ENCODE assay signal across 12 mouse cellular contexts in the genomic region with DNA sequence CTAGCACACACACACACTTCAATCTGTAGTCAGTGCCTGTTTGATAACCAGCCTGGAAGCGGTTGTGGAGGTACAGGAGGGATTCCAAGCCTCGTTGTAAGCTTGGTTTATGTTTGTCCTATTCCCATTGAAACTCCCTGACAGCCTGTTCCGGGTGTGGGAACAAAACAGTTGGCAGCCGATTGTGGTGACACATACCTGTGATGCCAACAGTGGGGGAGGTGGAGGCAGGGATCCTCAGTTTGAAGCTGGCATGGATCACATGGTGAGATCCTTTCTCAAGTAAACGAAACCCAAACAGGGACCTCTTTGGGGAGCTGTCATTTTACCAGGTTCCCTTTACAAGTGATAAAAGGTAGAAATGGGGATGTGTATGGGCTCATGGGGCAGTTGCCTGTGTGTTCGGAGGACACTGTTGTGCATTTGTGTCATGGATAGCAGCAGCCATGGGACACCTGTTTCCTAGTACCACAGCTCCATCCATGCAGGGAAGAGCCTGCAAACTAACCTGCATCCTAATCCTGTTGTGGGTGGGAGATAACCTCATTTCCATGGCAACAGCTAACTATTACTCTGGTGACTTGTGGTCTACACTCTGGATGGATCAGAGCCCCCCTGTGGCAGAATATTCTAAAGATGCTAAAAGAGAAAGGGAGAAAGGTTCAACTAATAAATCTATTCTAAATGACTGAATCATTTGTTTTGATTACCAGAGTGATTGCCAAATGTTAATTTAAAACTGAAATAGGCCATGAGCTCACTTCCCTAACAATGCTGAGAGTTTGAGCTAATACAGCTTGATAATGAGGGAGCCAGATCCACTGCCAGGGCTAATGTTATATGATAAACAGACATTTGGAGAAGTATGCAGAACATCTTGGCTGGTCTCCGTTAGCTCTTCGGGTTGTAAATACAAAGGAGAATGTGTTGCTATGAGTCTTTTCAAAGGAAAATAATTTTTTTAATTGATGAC. TPM values are rescaled to one million over a fixed set of nuclear protein-coding genes. Genes with fewer than 3 reads are reported as not detected.
A peak's percentile ranks its signal among the peaks of the same experiment; 100 is the strongest.
DNase-seq lines count a peak whose midpoint lies in the region; ATAC-seq lines count a peak whose summit lies in the region.
"Had no signal": no experiment of that assay in that cellular context is flagged by ENCODE, and none has a peak within 500 bp of the region (broad histone marks: within the 10 kb centered on the region; RNA-seq: fewer than 3 reads in every experiment).

No protein-coding gene starts in this region.

- ATAC-seq in cerebellum, adult (ENCODE audit: insufficient number of reproducible peaks, low FRiP score, low TSS enrichment) = peak; percentile 85
- ATAC-seq: intestine, embryonic 16.5 days had no signal

- DNase-seq in cerebellum, postnatal 4 days (ENCODE audit: low spot score in 2 of 2) = no peak
- peak; percentile 8 to 15 for DNase-seq in left cerebral cortex, postnatal 36 days (ENCODE audit: low spot score in 2 of 2)
- DNase-seq in left cerebral cortex, postnatal 10 days (ENCODE audit: extremely low spot score in 1 of 2, low spot score in 2 of 2) = no peak
- peak; percentile 37 for DNase-seq in cerebellum, adult 8-10 months
- peak; percentile 46 for DNase-seq in layer of hippocampus, adult 9-11 months
- DNase-seq in gastrocnemius, adult 18-20 months (ENCODE audit: low spot score) = no peak
- no peak for DNase-seq in kidney, adult 8-10 months
- DNase-seq: adrenal gland, adult 8-10 months; lung, postnatal 10 days; thymus, adult 2 months had no signal

- intact Hi-C loops in left cerebral cortex, postnatal 36 days (cut with DNase I) = no loop called here
- intact Hi-C loops in left cerebral cortex, postnatal 10 days (cut with DNase I) = no loop called here

RNA-seq across cellular contexts. Expression of gene Fhl1, which starts 22.0 kb away (rescaled TPM):
- total RNA-seq in left cerebral cortex, postnatal 36 days (2021) = 100 to 1,000 TPM in 1 of 2 experiments, 10 to 100 TPM in 1; 70.5 to 113 TPM
- total RNA-seq in left cerebral cortex, postnatal 10 days (2021) = 100 to 1,000 TPM; 175 to 185 TPM
- total RNA-seq in gastrocnemius, adult 18-20 months (2021) = 1,000 to 10,000 TPM; 1,822 to 2,163 TPM

Comparison
In these comparisons a context has a peak if more than half of its experiments do, and no peak if none do; other contexts are left out.
1. DNase-seq: peak in left cerebral cortex, postnatal 36 days (2 of 2), cerebellum, adult 8-10 months (single experiment) and layer of hippocampus, adult 9-11 months (single experiment); none in cerebellum, postnatal 4 days (0 of 2), left cerebral cortex, postnatal 10 days (0 of 2), gastrocnemius, adult 18-20 months (single experiment) and kidney, adult 8-10 months (0 of 2).
2. RNA of gene Fhl1, which starts 22.0 kb away (total RNA-seq): 1,822 to 2,163 TPM in gastrocnemius, adult 18-20 months; 175 to 185 TPM in left cerebral cortex, postnatal 10 days and 70.5 to 113 TPM in left cerebral cortex, postnatal 36 days; every median in the first group is over 4 times any median in the second.